Mouse (Mus musculus) lung, embryonic 16.5 days (tissue): ENCODE data around the gene Nrxn3. TPM values are rescaled to one million over a fixed set of nuclear protein-coding genes. Genes with fewer than 3 reads are reported as not detected.
A peak's percentile ranks its signal among the peaks of the same experiment; 100 is the strongest.

Experiments used
- ATAC-seq: fragments of 200-750 bp; cut with Nextera tagmentation; 2 replicates; pipeline ENCODE4 v1.8.0; 2017; ENCODE audit warnings: low read depth, mild to moderate bottlenecking, moderate library complexity
- H3K27ac ChIP-seq: fragments of 300-500 bp; sonication (generic); 2 replicates; pipeline ENCODE4 v1.5.1; 2014; ENCODE audit warnings: mild to moderate bottlenecking, control low read depth, low read length
- H3K27me3 ChIP-seq: fragments of 300-500 bp; sonication (generic); 2 replicates; pipeline ENCODE4 v1.6.1; 2014; ENCODE audit warnings: low read depth, low read length, mixed read lengths; ENCODE audit not compliant: control insufficient read depth, insufficient read depth
- H3K36me3 ChIP-seq: fragments of 300-500 bp; sonication (generic); 2 replicates; pipeline ENCODE4 v1.6.1; 2014; ENCODE audit warnings: low read length; ENCODE audit not compliant: control insufficient read depth, insufficient read depth
- H3K4me1 ChIP-seq: fragments of 300-500 bp; sonication (generic); replicated peaks from 2 replicates; pipeline ENCODE4 v1.6.1; 2014; ENCODE audit warnings: low read length, mixed read lengths; ENCODE audit not compliant: control insufficient read depth, insufficient read depth
- H3K4me2 ChIP-seq: fragments of 300-500 bp; sonication (generic); 2 replicates; pipeline ENCODE4 v1.6.1; 2014; ENCODE audit warnings: low read depth, low read length, control low read depth
- H3K4me3 ChIP-seq: fragments of 300-500 bp; sonication (generic); 2 replicates; pipeline ENCODE4 v1.5.1; 2014; ENCODE audit warnings: mild to moderate bottlenecking, low read length, control low read depth
- H3K9ac ChIP-seq: fragments of 300-500 bp; sonication (generic); 2 replicates; pipeline ENCODE4 v1.6.1; 2014; ENCODE audit warnings: low read length, control low read depth
- H3K9me3 ChIP-seq: fragments of 300-500 bp; sonication (generic); 2 replicates; pipeline ENCODE4 v1.6.1; 2016; ENCODE audit warnings: low read length; ENCODE audit not compliant: control insufficient read depth
- WGBS: fragments of 180-500 bp; shearing (Covaris S2); extraction: QIAGEN DNeasy Blood & Tissue Kit; methylation state at CpG from one replicate; pipeline ENCODE4 v1.1.7; 2014; 5-methylcytosine and 5-hydroxymethylcytosine counted together
- polyA plus RNA-seq: library from polyadenylated mRNA; unstranded; fragments of >200 nt; fragmentation: Nextera tagmentation; extraction: Ambion mirVana; gene quantifications from 2 replicates; pipeline ENCODE4 v1.2.1, GENCODE M21; 2015

The Nrxn3 gene
- polyA plus RNA-seq, 1 experiment from 2014 or later, result 3.1 TPM

- H3K4me2 ChIP-seq, result no peak overlapping the region
- H3K9ac ChIP-seq, result no peak overlapping the region
- ATAC-seq, result no peak
- H3K27ac ChIP-seq, result no peak overlapping the region
- H3K27me3 ChIP-seq, result no peaks in the 10 kb centered on the region
- no peaks in the 10 kb centered on the region for H3K4me1 ChIP-seq
- 80% methylated on average over 1 of the region's 1 CpGs for WGBS
- H3K36me3 ChIP-seq, result no peaks in the 10 kb centered on the region
- H3K9me3 ChIP-seq, result no peaks in the 10 kb centered on the region
- no peak overlapping the region for H3K4me3 ChIP-seq
These were observed 836.2 kb downstream of the Nrxn3 start for GRCm38 (mm10) chr12:89558921-89559320.

- 60% methylated on average over 4 of the region's 4 CpGs for WGBS
- H3K9me3 ChIP-seq, result no peaks in the 10 kb centered on the region
- H3K4me1 ChIP-seq, result no peaks in the 10 kb centered on the region
- H3K27me3 ChIP-seq, result no peaks in the 10 kb centered on the region
- H3K36me3 ChIP-seq, result no peaks in the 10 kb centered on the region
- no peak for ATAC-seq
- no peak overlapping the region for H3K4me3 ChIP-seq
- H3K4me2 ChIP-seq, result no peak overlapping the region
- no peak overlapping the region for H3K9ac ChIP-seq
- H3K27ac ChIP-seq, result no peak overlapping the region
These were observed 839.4 kb downstream of the Nrxn3 start for GRCm38 (mm10) chr12:89561989-89562565.

GRCm38 (mm10) chr12:89568723-89569377, 846.2 kb downstream of the Nrxn3 start:
- no peak overlapping the region for H3K4me3 ChIP-seq
- WGBS, result 40% methylated on average over 6 of the region's 6 CpGs
- H3K9ac ChIP-seq, result no peak overlapping the region
- ATAC-seq, result no peak
- no peaks in the 10 kb centered on the region for H3K4me1 ChIP-seq
- H3K27ac ChIP-seq, result no peak overlapping the region
- no peaks in the 10 kb centered on the region for H3K36me3 ChIP-seq
- no peaks in the 10 kb centered on the region for H3K27me3 ChIP-seq
- no peak overlapping the region for H3K4me2 ChIP-seq
- H3K9me3 ChIP-seq, result no peaks in the 10 kb centered on the region

DNA sequence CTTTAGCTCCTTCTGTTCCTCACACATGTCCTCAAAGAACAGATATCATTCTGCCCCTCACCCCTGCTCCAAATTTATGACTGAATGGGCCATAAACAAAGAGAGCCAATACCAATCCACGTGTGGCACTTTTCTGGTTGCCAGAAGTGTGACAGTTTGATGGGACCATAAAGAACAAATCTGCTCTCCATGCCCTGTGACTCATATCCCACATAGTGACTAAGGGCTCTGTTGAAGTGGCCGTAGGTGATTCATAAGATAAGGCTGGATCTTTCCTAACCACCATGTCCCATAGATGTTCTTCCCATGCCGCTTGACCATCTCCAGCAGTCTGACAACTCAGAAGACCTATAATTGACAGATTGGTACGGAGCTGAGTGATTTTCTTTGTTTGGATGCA, 869.8 kb downstream of the Nrxn3 start:
- H3K9me3 ChIP-seq, result no peaks in the 10 kb centered on the region
- H3K27me3 ChIP-seq, result no peaks in the 10 kb centered on the region
- ATAC-seq, result no peak
- H3K4me2 ChIP-seq, result no peak overlapping the region
- H3K9ac ChIP-seq, result no peak overlapping the region
- no peaks in the 10 kb centered on the region for H3K4me1 ChIP-seq
- no peak overlapping the region for H3K4me3 ChIP-seq
- no peak overlapping the region for H3K27ac ChIP-seq
- H3K36me3 ChIP-seq, result no peaks in the 10 kb centered on the region
- 76% methylated on average over 4 of the region's 4 CpGs for WGBS

GRCm38 (mm10) chr12:89613670-89614069, 891.0 kb downstream of the Nrxn3 start:
- no peaks in the 10 kb centered on the region for H3K27me3 ChIP-seq
- no peaks in the 10 kb centered on the region for H3K9me3 ChIP-seq
- H3K4me3 ChIP-seq, result no peak overlapping the region
- H3K9ac ChIP-seq, result no peak overlapping the region
- no peak overlapping the region for H3K4me2 ChIP-seq
- no peaks in the 10 kb centered on the region for H3K4me1 ChIP-seq
- H3K36me3 ChIP-seq, result no peaks in the 10 kb centered on the region
- H3K27ac ChIP-seq, result no peak overlapping the region
- 92% methylated on average over 2 of the region's 2 CpGs for WGBS
- ATAC-seq, result no peak

DNA sequence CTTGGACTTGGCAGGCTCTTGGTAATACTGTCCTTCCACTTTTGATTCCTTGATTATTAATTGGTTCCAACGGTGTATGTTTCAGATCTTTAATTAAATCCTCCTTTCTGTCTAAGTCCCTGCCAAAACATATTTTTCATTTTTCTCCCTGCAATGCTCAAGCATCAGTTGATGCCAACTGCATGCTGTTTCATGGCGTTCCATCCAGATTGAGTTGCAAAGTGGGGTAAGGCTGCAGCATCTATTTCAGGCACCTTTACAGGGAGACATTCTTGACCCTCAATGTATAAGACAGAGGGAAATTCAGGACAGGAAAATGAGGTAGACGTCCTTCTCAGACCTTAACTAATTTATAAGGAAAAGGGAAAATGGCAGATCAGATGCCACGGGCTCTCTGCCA, 903.1 kb downstream of the Nrxn3 start:
- H3K27ac ChIP-seq, result no peak overlapping the region

GRCm38 (mm10) chr12:89640046-89640445, 917.4 kb downstream of the Nrxn3 start:
- Histone ChIP-seq H3K9me3 (no peaks in the 10 kb centered on the region), H3K27me3 (no peaks in the 10 kb centered on the region), H3K27ac (no peak overlapping the region), H3K9ac (no peak overlapping the region), H3K4me1 (0 out of 2 replicates have a peak, but pooled peaks cover 2% of the 10 kb centered on the region), H3K4me3 (no peak overlapping the region), H3K4me2 (no peak overlapping the region), H3K36me3 (no peaks in the 10 kb centered on the region)
- WGBS, result 46% methylated on average over 4 of the region's 4 CpGs
- peak; percentile 65; the same call in 1 of the 2 replicates for ATAC-seq

More for the DNA sequence above, 903.1 kb downstream of the Nrxn3 start:
- Histone ChIP-seq H3K27me3 (no peaks in the 10 kb centered on the region), H3K4me3 (no peak overlapping the region), H3K9me3 (no peaks in the 10 kb centered on the region), H3K4me2 (no peak overlapping the region), H3K36me3 (no peaks in the 10 kb centered on the region), H3K4me1 (no peaks in the 10 kb centered on the region; the same call in 1 of the 2 replicates), H3K9ac (no peak overlapping the region)
- WGBS, result 47% methylated on average over 4 of the region's 4 CpGs
- no peak for ATAC-seq

- Histone ChIP-seq H3K9ac (no peak overlapping the region), H3K27me3 (no peaks in the 10 kb centered on the region), H3K36me3 (no peaks in the 10 kb centered on the region), H3K4me1 (0 out of 2 replicates have a peak, but pooled peaks cover 2% of the 10 kb centered on the region), H3K4me2 (no peak overlapping the region), H3K9me3 (no peaks in the 10 kb centered on the region), H3K27ac (no peak overlapping the region), H3K4me3 (no peak overlapping the region)
- ATAC-seq, result no peak
- WGBS, result 21% methylated on average over 1 of the region's 1 CpGs
These were observed 918.8 kb downstream of the Nrxn3 start for GRCm38 (mm10) chr12:89641460-89641859.

- WGBS, result 87% methylated on average over 2 of the region's 2 CpGs
- no peaks in the 10 kb centered on the region for H3K9me3 ChIP-seq
- no peak overlapping the region for H3K4me2 ChIP-seq
- no peaks in the 10 kb centered on the region for H3K36me3 ChIP-seq
- no peak overlapping the region for H3K27ac ChIP-seq
- no peak overlapping the region for H3K9ac ChIP-seq
- no peak for ATAC-seq
- H3K4me1 ChIP-seq, result no peaks in the 10 kb centered on the region
- no peak overlapping the region for H3K4me3 ChIP-seq
- H3K27me3 ChIP-seq, result no peaks in the 10 kb centered on the region
These were observed 930.5 kb downstream of the Nrxn3 start for GRCm38 (mm10) chr12:89653211-89653610.
